Mouse (Mus musculus) liver, embryonic 16.5 days (tissue): ENCODE results near the gene Vrk1. TPM values are rescaled to one million over a fixed set of nuclear protein-coding genes. Genes with fewer than 3 reads are reported as not detected.

Experiments
- ATAC-seq: fragments of 200-750 bp; cut with Nextera tagmentation; 2 replicates; pipeline ENCODE4 v1.8.0; 2017; ENCODE audit warnings: low read depth, mild to moderate bottlenecking, moderate number of reproducible peaks, moderate library complexity
- H3K27ac ChIP-seq: fragments of 300-500 bp; sonication (generic); 2 replicates; pipeline ENCODE4 v1.5.1; 2014; ENCODE audit warnings: mild to moderate bottlenecking, low read length
- H3K27me3 ChIP-seq: fragments of 300-500 bp; sonication (generic); 2 replicates; pipeline ENCODE4 v1.6.1; 2014; ENCODE audit warnings: low read depth, low read length, mixed read lengths; ENCODE audit not compliant: control insufficient read depth, insufficient read depth
- H3K36me3 ChIP-seq: fragments of 300-500 bp; sonication (generic); 2 replicates; pipeline ENCODE4 v1.6.1; 2014; ENCODE audit warnings: mild to moderate bottlenecking; ENCODE audit not compliant: control insufficient read depth, insufficient read depth
- H3K4me1 ChIP-seq: fragments of 300-500 bp; sonication (generic); 2 replicates; pipeline ENCODE4 v1.6.1; 2014; ENCODE audit warnings: low read depth, low read length, mixed read lengths; ENCODE audit not compliant: control insufficient read depth
- H3K4me2 ChIP-seq: fragments of 300-500 bp; sonication (generic); 2 replicates; pipeline ENCODE4 v1.6.1; 2014; ENCODE audit warnings: low read depth, low read length, mixed read lengths
- H3K4me3 ChIP-seq: fragments of 300-500 bp; sonication (generic); 2 replicates; pipeline ENCODE4 v1.5.1; 2014; ENCODE audit warnings: low read depth, mild to moderate bottlenecking, low read length
- H3K9ac ChIP-seq: fragments of 300-500 bp; sonication (generic); 2 replicates; pipeline ENCODE4 v1.6.1; 2014; ENCODE audit warnings: low read depth, low read length
- H3K9me3 ChIP-seq: fragments of 300-500 bp; sonication (generic); replicated peaks from 2 replicates; pipeline ENCODE4 v1.6.1; 2016; ENCODE audit warnings: low read length; ENCODE audit not compliant: control insufficient read depth
- WGBS: fragments of 180-500 bp; shearing (Covaris S2); extraction: QIAGEN DNeasy Blood & Tissue Kit; methylation state at CpG from one replicate; pipeline ENCODE4 v1.1.7; 2014; ENCODE audit not compliant: insufficient replicate concordance; 5-methylcytosine and 5-hydroxymethylcytosine counted together
- polyA plus RNA-seq: library from polyadenylated mRNA; unstranded; fragments of >200 nt; fragmentation: Nextera tagmentation; extraction: Ambion mirVana; gene quantifications from 2 replicates; pipeline ENCODE4 v1.2.1, GENCODE M21; 2015

Gene Vrk1
- polyA plus RNA-seq, 1 experiment from 2014 or later = 69.1 TPM

DNA sequence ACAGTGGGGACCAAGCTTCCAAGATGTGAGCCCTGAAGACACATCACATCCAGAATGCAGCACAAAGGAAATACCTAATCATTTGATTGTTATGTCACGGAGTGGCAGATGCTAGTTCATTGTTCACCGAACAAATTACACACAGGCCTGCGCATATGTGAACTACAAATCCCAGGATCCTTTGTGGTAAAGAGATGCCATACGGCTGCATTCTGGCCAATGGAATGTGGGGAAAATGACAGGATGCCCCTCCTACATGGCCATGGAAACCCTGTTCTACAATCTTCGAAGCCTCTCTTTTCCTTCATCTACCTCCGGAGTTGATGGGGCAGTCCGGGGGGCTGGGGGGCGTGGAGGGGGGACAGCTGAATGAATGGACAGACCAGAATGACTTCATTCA, 37.4 kb upstream of the Vrk1 start:
- no peak overlapping the region for H3K27ac ChIP-seq
- H3K9ac ChIP-seq = no peak overlapping the region
- H3K4me3 ChIP-seq = no peak overlapping the region
- ATAC-seq = no peak
- 75% methylated on average over 8 of the region's 8 CpGs for WGBS
- H3K36me3 ChIP-seq = no peaks in the 10 kb centered on the region
- H3K4me1 ChIP-seq = no peaks in the 10 kb centered on the region
- peaks cover 11% of the 10 kb centered on the region for H3K27me3 ChIP-seq
- H3K9me3 ChIP-seq = no peaks in the 10 kb centered on the region
- no peak overlapping the region for H3K4me2 ChIP-seq

DNA sequence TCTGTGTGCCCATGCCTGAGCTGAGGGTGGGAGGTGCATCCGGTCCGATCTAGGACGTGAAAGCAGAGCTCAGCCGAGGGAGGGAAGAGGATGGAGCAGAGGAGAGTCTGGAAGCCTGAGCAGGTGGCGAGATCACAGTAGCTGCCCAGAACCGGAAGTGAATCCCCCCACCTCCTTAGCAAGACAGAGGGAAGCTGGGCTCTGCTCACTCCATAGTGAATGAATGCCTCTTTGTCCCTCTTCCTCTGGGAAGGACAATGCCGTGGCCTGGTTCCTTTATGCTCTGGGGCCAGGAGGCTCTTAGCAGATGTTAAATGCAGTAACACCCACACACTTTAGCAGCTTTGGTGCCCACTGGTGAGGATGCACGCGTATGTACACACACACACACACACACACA, 36.3 kb upstream of the Vrk1 start:
- no peak overlapping the region for H3K4me3 ChIP-seq
- no peaks in the 10 kb centered on the region for H3K4me1 ChIP-seq
- no peaks in the 10 kb centered on the region for H3K36me3 ChIP-seq
- peaks cover 2% of the 10 kb centered on the region for H3K27me3 ChIP-seq
- WGBS = 59% methylated on average over 9 of the region's 9 CpGs
- no peak overlapping the region for H3K9ac ChIP-seq
- H3K4me2 ChIP-seq = no peak overlapping the region
- no peak for ATAC-seq
- no peaks in the 10 kb centered on the region for H3K9me3 ChIP-seq
- no peak overlapping the region for H3K27ac ChIP-seq

DNA sequence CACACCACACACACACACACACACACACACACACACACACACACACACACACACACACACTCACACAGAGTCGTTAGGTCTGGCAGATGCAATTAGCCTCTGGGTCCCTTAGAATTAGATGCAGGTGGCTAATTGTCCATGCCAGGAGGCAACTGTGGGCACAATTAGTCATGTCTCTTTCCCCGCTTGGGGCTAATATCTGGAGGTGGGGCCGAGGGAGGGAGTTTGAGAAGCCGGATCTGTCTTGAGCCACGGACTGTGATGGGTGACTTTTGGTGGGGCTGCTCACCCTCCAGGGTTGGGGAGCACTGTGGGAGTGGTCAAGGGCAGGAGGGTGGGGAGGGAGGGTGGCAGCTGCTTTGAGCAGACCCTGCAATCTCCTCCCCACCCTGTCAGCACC, 35.9 kb upstream of the Vrk1 start:
- Histone ChIP-seq H3K36me3 (no peaks in the 10 kb centered on the region), H3K27ac (no peak overlapping the region), H3K27me3 (no peaks in the 10 kb centered on the region), H3K4me2 (no peak overlapping the region), H3K4me1 (no peaks in the 10 kb centered on the region), H3K9me3 (no peaks in the 10 kb centered on the region), H3K9ac (no peak overlapping the region), H3K4me3 (no peak overlapping the region)
- 62% methylated on average over 5 of the region's 5 CpGs for WGBS
- no peak for ATAC-seq

GRCm38 (mm10) chr12:105981121-105981973, 28.7 kb upstream of the Vrk1 start:
- Histone ChIP-seq H3K4me1 (peaks cover 4% of the 10 kb centered on the region; the same call in 1 of the 2 replicates), H3K27ac (no peak overlapping the region), H3K9me3 (peaks cover 3% of the 10 kb centered on the region), H3K27me3 (no peaks in the 10 kb centered on the region), H3K9ac (peak overlapping the region; percentile 38; the same call in 1 of the 2 replicates), H3K36me3 (no peaks in the 10 kb centered on the region), H3K4me3 (peak overlapping the region; percentile 42), H3K4me2 (peak overlapping the region; percentile 58)
- ATAC-seq = peak; percentile 85
- WGBS = 16% methylated on average over 12 of the region's 16 CpGs

DNA sequence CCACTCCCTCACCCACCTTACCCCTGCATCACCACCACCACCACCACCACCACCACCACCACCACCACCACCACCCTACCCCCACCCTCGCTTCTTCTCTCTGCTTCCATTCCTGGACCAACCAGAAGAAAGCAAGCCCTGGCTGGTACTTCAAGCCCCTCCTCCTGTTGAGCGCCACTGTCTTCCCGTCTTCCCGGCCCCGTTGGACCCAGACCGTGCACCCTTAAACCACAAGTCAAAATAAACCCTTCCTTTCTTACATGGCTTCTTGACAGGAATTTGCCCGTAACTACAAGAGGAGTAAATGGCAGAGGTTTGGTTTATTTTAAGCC, 28.1 kb upstream of the Vrk1 start:
- no peak for ATAC-seq
- Histone ChIP-seq H3K9me3 (peaks cover 3% of the 10 kb centered on the region), H3K4me3 (peak overlapping the region; percentile 42; the same call in 1 of the 2 replicates), H3K4me1 (peaks cover 4% of the 10 kb centered on the region; the same call in 1 of the 2 replicates), H3K4me2 (peak overlapping the region; percentile 58; the same call in 1 of the 2 replicates), H3K9ac (no peak overlapping the region), H3K36me3 (no peaks in the 10 kb centered on the region), H3K27ac (no peak overlapping the region), H3K27me3 (no peaks in the 10 kb centered on the region)
- 60% methylated on average over 7 of the region's 7 CpGs for WGBS

DNA sequence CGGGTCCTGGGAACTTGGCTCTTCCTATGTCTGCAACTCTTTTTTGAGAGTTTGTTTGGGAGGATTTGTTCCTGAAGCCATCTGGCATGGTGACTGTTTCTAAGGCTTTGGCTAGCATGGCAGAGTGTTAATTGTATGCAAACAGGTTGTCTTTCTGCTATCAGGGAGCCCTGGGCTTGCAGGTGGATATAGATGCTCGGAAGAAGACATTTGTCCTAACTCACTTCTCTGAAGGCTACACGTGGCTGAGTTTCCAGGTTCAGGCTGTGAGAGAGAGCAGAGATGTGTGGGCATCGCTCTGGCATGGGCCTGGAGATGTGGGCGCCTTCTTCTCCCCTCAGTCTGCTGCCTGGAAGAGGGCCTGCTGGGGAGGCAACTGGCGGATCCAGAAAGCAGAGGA, 27.4 kb upstream of the Vrk1 start:
- ATAC-seq = no peak
- no peaks in the 10 kb centered on the region for H3K36me3 ChIP-seq
- H3K4me1 ChIP-seq = peaks cover 4% of the 10 kb centered on the region; the same call in 1 of the 2 replicates
- H3K9ac ChIP-seq = no peak overlapping the region
- no peaks in the 10 kb centered on the region for H3K27me3 ChIP-seq
- WGBS = 76% methylated on average over 6 of the region's 6 CpGs
- peaks cover 3% of the 10 kb centered on the region for H3K9me3 ChIP-seq
- H3K4me3 ChIP-seq = no peak overlapping the region
- H3K27ac ChIP-seq = no peak overlapping the region
- no peak overlapping the region for H3K4me2 ChIP-seq

DNA sequence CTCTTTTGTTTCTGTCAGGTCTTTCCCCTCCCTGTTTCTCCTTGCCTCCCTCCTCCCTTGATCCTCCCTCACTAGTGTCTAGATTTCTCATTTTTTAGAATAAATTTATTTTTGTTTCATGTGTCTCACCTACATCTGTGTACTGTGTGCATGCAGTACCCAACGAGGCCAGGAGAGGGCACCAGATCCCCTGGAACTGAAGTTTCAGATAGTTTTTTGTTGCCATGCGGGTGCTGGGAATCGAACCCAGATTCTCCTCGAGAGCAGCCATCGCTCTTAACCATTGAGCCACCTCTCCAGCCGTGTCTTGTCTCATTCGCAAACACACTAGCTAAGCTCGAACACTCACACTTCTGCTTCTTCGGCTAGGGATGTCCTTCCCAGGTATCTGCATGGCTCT, 26.5 kb upstream of the Vrk1 start:
- Histone ChIP-seq H3K27ac (no peak overlapping the region), H3K4me3 (no peak overlapping the region), H3K27me3 (no peaks in the 10 kb centered on the region), H3K4me1 (peaks cover 8% of the 10 kb centered on the region), H3K4me2 (no peak overlapping the region), H3K36me3 (no peaks in the 10 kb centered on the region), H3K9me3 (peaks cover 3% of the 10 kb centered on the region), H3K9ac (no peak overlapping the region)
- 74% methylated on average over 9 of the region's 9 CpGs for WGBS
- no peak for ATAC-seq

- H3K36me3 ChIP-seq = no peaks in the 10 kb centered on the region
- H3K4me3 ChIP-seq = no peak overlapping the region
- peak overlapping the region; percentile 18 for H3K4me2 ChIP-seq
- H3K9me3 ChIP-seq = peaks cover 3% of the 10 kb centered on the region
- H3K9ac ChIP-seq = 0 out of 2 replicates have a peak overlapping the region, but pooled peaks have one; percentile 8
- H3K4me1 ChIP-seq = peaks cover 11% of the 10 kb centered on the region
- H3K27ac ChIP-seq = peak overlapping the region; percentile 19; the same call in 1 of the 2 replicates
- no peaks in the 10 kb centered on the region for H3K27me3 ChIP-seq
- ATAC-seq = peak; percentile 86
- 43% methylated on average over 4 of the region's 4 CpGs for WGBS
Observed at GRCm38 (mm10) chr12:105988434-105988833, 21.6 kb upstream of the Vrk1 start.

- H3K36me3 ChIP-seq = no peaks in the 10 kb centered on the region
Observed at GRCm38 (mm10) chr12:105992756-105993155, 17.3 kb upstream of the Vrk1 start.

More at GRCm38 (mm10) chr12:105992756-105993155, 17.3 kb upstream of the Vrk1 start:
- no peak overlapping the region for H3K9ac ChIP-seq
- no peak for ATAC-seq
- no peak overlapping the region for H3K27ac ChIP-seq
- H3K4me1 ChIP-seq = peaks cover 11% of the 10 kb centered on the region
- 70% methylated on average over 5 of the region's 5 CpGs for WGBS
- no peak overlapping the region for H3K4me2 ChIP-seq
- no peaks in the 10 kb centered on the region for H3K9me3 ChIP-seq
- H3K27me3 ChIP-seq = no peaks in the 10 kb centered on the region; the same call in 1 of the 2 replicates
- no peak overlapping the region for H3K4me3 ChIP-seq
